10 mouse cellular contexts compared by ENCODE assay signal in the genomic region with DNA sequence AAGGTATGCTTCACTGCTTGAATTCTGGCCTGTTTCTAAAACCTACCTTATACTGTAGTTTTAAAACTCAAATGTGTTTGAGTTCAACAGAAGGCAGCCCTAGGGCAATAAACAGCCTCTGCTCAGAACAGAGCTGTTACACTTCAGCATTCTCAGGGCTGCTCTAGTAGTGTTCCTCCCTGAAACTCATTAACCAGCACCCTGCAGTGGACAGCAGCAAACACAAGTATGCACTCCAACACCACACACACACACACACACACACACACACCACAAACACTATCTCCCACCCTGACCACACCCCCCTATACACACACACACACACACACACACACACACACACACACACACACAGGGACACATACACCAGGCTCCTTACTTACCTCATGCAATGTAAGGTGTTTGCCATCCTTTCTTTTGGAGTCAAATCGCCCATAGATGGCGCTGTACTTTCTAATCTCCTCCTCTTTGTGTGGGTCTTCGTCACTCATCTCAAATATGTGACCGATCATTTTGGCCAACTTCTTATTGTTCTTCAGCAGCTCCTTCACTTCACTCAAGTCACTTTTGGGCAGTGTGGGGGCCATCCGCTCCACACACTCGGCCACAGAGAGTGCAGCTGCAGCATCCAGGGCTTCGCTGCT. TPM values are rescaled to one million over a fixed set of nuclear protein-coding genes. Genes with fewer than 3 reads are reported as not detected.
A peak's percentile ranks its signal among the peaks of the same experiment; 100 is the strongest.
DNase-seq lines count a peak whose midpoint lies in the region; ATAC-seq and TF ChIP-seq lines count a peak whose summit lies in the region.
"Had no signal": no experiment of that assay in that cellular context is flagged by ENCODE, and none has a peak within 500 bp of the region (broad histone marks: within the 10 kb centered on the region; RNA-seq: fewer than 3 reads in every experiment).

No protein-coding gene starts in this region.

- peaks cover 16% of the 10 kb centered on the region for H3K36me3 ChIP-seq in lung, embryonic 14.5 days (ENCODE audit: insufficient read depth)
- peaks cover 6% of the 10 kb centered on the region for H3K36me3 ChIP-seq in stomach, embryonic 16.5 days (ENCODE audit: control insufficient read depth, insufficient read depth, low read length)
- H3K36me3 ChIP-seq: stomach, embryonic 15.5 days had no signal

- no peak overlapping the region for H3K27ac ChIP-seq in lung, embryonic 14.5 days (ENCODE audit: low read depth)
- H3K27ac ChIP-seq in stomach, embryonic 16.5 days (ENCODE audit: low read length): no peak overlapping the region
- H3K27ac ChIP-seq: liver, embryonic 13.5 days; stomach, embryonic 15.5 days had no signal

- no peak for TF ChIP-seq POLR2A in lung, adult 2 months (IDR thresholded peaks at IDR 0.05; ENCODE audit: borderline replicate concordance, extremely low read depth, low read depth, low read length)

- TF ChIP-seq CTCF in lung, embryonic 14.5 days (IDR thresholded peaks at IDR 0.05; ENCODE audit: low read depth): peak; percentile 42; the same call in 1 of the 2 replicates
- no peak for TF ChIP-seq CTCF in lung, adult 2 months (IDR thresholded peaks at IDR 0.05; ENCODE audit: insufficient read depth, low read length)

- H3K9me3 ChIP-seq in lung, embryonic 14.5 days (ENCODE audit: low read depth, low read length): no peaks in the 10 kb centered on the region
- no peaks in the 10 kb centered on the region for H3K9me3 ChIP-seq in stomach, embryonic 16.5 days (replicated peaks; ENCODE audit: control insufficient read depth, low read length)
- H3K9me3 ChIP-seq: liver, embryonic 13.5 days; stomach, embryonic 15.5 days had no signal

- H3K27me3 ChIP-seq in lung, embryonic 14.5 days (ENCODE audit: insufficient read depth, low read length): no peaks in the 10 kb centered on the region
- H3K27me3 ChIP-seq in stomach, embryonic 16.5 days (ENCODE audit: control insufficient read depth, insufficient read depth, low read length): no peaks in the 10 kb centered on the region
- H3K27me3 ChIP-seq: liver, embryonic 13.5 days; stomach, embryonic 15.5 days had no signal

- H3K9ac ChIP-seq in lung, embryonic 14.5 days: no peak overlapping the region
- no peak overlapping the region for H3K9ac ChIP-seq in stomach, embryonic 16.5 days (ENCODE audit: low read length)
- H3K9ac ChIP-seq: liver, embryonic 13.5 days; stomach, embryonic 15.5 days had no signal

- DNase-seq in lung, embryonic 14.5 days: peak; percentile 42
- DNase-seq in lung, adult 2 months: no peak
- peak; percentile 79 for DNase-seq in ZHBTc4 (ENCODE audit: low read depth, low spot score)
- DNase-seq in kidney, postnatal 10 days: peak; percentile 19
- DNase-seq in adrenal gland, adult 2 months: no peak
- no peak for DNase-seq in adrenal gland, postnatal 4 days (ENCODE audit: low spot score in 2 of 2)
- DNase-seq: liver, embryonic 13.5 days had no signal

- no peaks in the 10 kb centered on the region for H3K4me1 ChIP-seq in lung, embryonic 14.5 days (ENCODE audit: insufficient read depth)
- H3K4me1 ChIP-seq in lung, adult 2 months (ENCODE audit: control insufficient read depth, insufficient read depth, low read length): peaks cover 4% of the 10 kb centered on the region
- H3K4me1 ChIP-seq in stomach, embryonic 16.5 days (ENCODE audit: control insufficient read depth, insufficient read depth, low read length): no peaks in the 10 kb centered on the region
- H3K4me1 ChIP-seq: stomach, embryonic 15.5 days had no signal

- no peak overlapping the region for H3K4me2 ChIP-seq in lung, embryonic 14.5 days
- no peak overlapping the region for H3K4me2 ChIP-seq in stomach, embryonic 16.5 days (ENCODE audit: low read depth, low read length)
- H3K4me2 ChIP-seq: liver, embryonic 13.5 days; stomach, embryonic 15.5 days had no signal

- 69% methylated on average over 7 of the region's 7 CpGs for WGBS in lung, embryonic 14.5 days
- 77% methylated on average over 7 of the region's 7 CpGs for WGBS in lung, adult 2 months
- WGBS in stomach, embryonic 16.5 days: 67% methylated on average over 7 of the region's 7 CpGs

- peak; percentile 44; the same call in 1 of the 2 replicates for ATAC-seq in lung, embryonic 14.5 days (ENCODE audit: insufficient read depth)
- ATAC-seq in stomach, embryonic 16.5 days (ENCODE audit: insufficient read depth, low FRiP score): 0 out of 2 replicates have a peak, but pooled peaks have one; percentile 17
- ATAC-seq in erythroblast, adult 5-6 weeks (replicated peaks; ENCODE audit: low FRiP score, poor library complexity, severe bottlenecking): no peak

- H3K4me3 ChIP-seq in lung, embryonic 14.5 days (ENCODE audit: low read depth, low read length): no peak overlapping the region
- H3K4me3 ChIP-seq in lung, adult 2 months (replicated peaks; ENCODE audit: extremely low read depth, low read depth, low read length): no peak overlapping the region
- no peak overlapping the region for H3K4me3 ChIP-seq in stomach, embryonic 16.5 days (replicated peaks; ENCODE audit: low read length)
- H3K4me3 ChIP-seq: liver, embryonic 13.5 days; stomach, embryonic 15.5 days had no signal

RNA-seq across cellular contexts. Expression of a gene that starts 10.8 kb away (rescaled TPM):
- polyA plus RNA-seq in lung, embryonic 14.5 days (2014; fragmentation: Nextera tagmentation; extraction: Ambion mirVana): 24.0 and 25.7 TPM in 2 replicates
- polyA plus RNA-seq in lung, adult 2 months (2012; rRNA removed): 14.9 and 17.9 TPM in 2 replicates
- 11.3 and 11.6 TPM in 2 replicates for polyA plus RNA-seq in stomach, embryonic 16.5 days (2015; fragmentation: Nextera tagmentation; extraction: Ambion mirVana)
- 12.3 and 19.8 TPM in 2 replicates for total RNA-seq in erythroblast, adult 5-6 weeks (2015; ENCODE audit: low replicate concordance)
- total RNA-seq in erythroblast, adult 5-6 weeks (2017; ENCODE audit: low replicate concordance): 7.2 and 13.1 TPM in 2 replicates
- total RNA-seq in adrenal gland, adult 2 months (2021): 10 to 100 TPM; 52.5 to 60.5 TPM
- 6.0 and 8.4 TPM in 2 replicates for polyA plus RNA-seq in adrenal gland, adult 2 months (2012; rRNA removed)
- total RNA-seq in adrenal gland, postnatal 4 days (2021): 10 to 100 TPM; 50.6 to 54.3 TPM

Comparison
In these comparisons a context has a peak if more than half of its experiments do, and no peak if none do; other contexts are left out.
1. DNase-seq: peak in lung, embryonic 14.5 days (single experiment), ZHBTc4 (single experiment) and kidney, postnatal 10 days (single experiment); none in lung, adult 2 months (single experiment), adrenal gland, adult 2 months (single experiment) and adrenal gland, postnatal 4 days (0 of 2).